Mouse (Mus musculus) thymus, adult 2 months (tissue): ENCODE measurements around the gene Prrt1.

Experiments used
- CTCF ChIP-seq: fragments of 200-500 bp; IDR thresholded peaks from 2 replicates; pipeline ENCODE4 v1.5.1; 2012; ENCODE audit warnings: mild to moderate bottlenecking, control low read depth, low read length, moderate library complexity, borderline replicate concordance; ENCODE audit not compliant: control insufficient read depth, poor library complexity, insufficient read depth; ENCODE audit errors: extremely low read depth
- POLR2A ChIP-seq: fragments of 200-500 bp; IDR thresholded peaks from 2 replicates; pipeline ENCODE4 v1.6.1; 2012; ENCODE audit warnings: mild to moderate bottlenecking, low read length, control low read depth, moderate library complexity; ENCODE audit not compliant: control insufficient read depth, poor library complexity, insufficient read depth; ENCODE audit errors: extremely low read depth

DNA sequence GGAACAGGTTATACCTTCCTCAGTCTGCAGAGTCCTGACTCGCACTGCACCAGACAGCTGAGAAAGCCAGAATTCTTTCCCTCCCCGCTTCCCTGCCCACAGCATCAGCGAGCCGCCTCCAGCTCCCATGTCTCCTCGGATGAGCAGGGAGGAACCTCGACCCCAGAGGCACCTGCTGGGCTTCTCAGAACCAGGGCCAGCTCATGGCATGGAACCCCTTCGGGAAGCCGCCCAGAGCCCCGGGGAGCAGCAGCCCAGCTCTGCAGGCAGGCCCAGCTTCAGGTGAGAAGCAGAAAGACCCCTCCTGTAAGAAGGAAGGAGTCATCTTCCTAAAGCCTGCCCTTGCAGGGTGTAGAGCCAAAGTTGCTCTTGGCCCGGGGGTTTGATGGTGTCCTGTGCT is 23.2 kb downstream of the Prrt1 start:
- TF ChIP-seq POLR2A (no peak), CTCF (no peak)
